Mouse (Mus musculus) spleen, postnatal 14 days (tissue): ENCODE results near the gene Nsg2.
"Not testable (repeated sequence)": the region's sequence is repeated elsewhere in the genome, so short reads cannot be mapped to it uniquely, and the experiment has no call there.

Source experiments
- DNase-seq, 2 experiments: peaks; one replicate each; pipeline ENCODE4 v3.0.0; 2021 to 2022; ENCODE audit warnings: low spot score in 2 of 2

The Nsg2 gene

GRCm38 (mm10) chr11:32000281-32000680, at the start of gene Nsg2:
Gene Nsg2, plus strand, starts transcription at chr11:32000463.
- DNase-seq = peak; percentile 48 to 54

- no peak for DNase-seq
Observed at GRCm38 (mm10) chr11:31960071-31960470, 40.2 kb upstream of the Nsg2 start.

GRCm38 (mm10) chr11:31963993-31964392, 36.3 kb upstream of the Nsg2 start:
- DNase-seq = no peak

DNA sequence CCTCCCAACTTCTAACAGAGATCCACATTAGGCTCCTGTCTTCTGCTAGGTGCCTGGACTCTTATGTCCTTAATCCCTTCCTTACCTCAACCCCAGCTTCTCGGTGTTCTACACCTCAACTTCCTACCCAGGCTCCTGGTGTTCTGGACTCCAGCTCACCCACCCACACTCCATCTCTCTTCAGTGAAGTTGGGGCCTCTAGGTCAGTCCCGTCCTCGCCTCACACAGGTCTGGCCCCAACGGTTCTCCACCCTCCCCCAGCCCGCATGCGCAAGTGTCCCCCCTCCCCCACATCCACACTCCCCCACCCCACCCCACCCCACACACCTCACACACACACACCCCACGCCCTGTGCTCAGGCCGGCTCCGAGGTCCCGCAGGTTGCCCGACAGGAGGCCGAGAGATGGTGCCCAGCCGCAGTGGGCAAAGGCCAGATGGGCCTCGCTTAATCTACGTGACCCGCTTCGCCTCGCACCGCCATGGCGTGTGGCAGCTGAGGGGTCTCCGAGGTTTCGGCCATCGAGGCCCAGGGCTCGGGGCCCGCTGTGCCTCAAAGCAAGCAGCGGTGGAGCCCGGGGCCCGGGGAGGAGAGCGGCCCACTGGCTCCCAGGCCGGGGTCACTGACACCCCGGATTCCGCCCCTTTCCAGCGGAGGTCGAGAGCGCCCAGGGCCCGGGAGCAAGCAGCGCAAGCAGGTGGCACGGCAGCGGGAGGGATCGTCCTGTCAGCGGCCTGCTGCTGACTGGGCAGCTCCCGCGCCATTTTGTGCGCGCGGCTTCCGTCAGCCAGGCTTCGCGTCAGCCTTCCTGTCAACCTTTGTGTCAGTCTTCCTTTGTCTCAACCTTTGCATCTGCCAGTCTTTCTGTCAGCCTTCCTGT, 34.8 kb upstream of the Nsg2 start, which contains the start of gene 4930524B15Rik:
Gene 4930524B15Rik (plus strand): TSS at position 337 of the 879 bp plus-strand sequence.
- DNase-seq = no peak

- no peak for DNase-seq
Observed at GRCm38 (mm10) chr11:31974132-31974531, 26.1 kb upstream of the Nsg2 start.

DNA sequence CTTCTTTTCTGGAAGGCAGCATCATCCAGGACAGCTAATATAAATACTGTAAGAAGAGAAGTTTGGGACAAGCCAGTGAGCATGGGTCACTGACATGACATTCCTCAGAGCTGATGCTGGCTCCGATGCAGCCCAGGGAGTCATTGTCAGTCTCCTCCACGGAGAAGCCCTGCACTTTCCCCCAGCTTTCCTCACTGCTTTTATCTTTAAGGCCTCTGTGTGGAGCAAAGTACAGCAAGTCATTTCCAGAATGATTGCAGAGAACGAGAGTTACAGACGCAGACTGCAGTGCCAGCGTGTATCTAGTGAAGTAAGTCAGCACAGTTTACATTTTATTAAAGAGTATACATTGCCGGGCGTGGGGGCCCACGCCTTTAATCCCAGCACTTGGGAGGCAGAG, 25.4 kb upstream of the Nsg2 start:
- no peak for DNase-seq

- no peak for DNase-seq
Observed at GRCm38 (mm10) chr11:31975678-31976077, 24.6 kb upstream of the Nsg2 start.

DNA sequence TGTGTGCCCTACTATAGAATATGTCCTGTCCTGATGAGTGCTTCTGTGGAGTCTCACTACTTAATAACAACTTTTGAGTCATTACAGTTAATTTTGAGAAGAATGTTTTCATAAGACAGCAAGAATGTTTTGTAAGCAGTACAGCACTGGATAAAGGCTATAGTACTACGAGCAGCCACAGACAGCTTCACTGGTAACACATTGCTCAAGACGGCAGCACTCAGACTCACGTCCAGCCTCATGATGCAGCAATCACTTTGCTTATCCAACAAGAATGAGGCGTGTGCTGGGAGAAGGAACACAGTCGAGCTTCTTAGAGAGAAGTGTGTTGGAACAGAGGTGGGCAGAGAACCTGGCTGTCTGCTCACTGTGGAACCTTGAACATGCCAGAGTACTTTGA, 24.1 kb upstream of the Nsg2 start:
- DNase-seq = no peak

DNA sequence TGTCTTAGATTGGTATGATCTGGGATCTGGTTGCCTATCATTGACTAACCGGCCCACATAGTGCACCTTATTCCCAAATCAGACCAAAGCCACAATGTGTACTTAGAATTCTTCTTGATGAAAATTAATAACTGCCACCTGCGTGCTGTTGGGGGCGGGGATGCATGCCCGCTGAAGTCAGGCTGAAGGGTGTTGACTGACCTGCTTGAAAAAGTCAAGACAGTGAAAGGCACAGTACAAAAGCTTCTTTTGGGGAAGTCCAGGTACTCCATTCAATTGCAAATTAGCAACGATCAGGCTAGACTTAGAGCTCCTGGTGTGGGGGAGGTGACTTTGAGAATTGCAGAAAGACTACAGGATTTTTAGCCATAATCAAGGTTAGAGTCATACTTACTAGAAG, 20.2 kb upstream of the Nsg2 start:
- DNase-seq = not testable (repeated sequence)

- no peak for DNase-seq
Observed at GRCm38 (mm10) chr11:31981830-31982229, 18.4 kb upstream of the Nsg2 start.

DNA sequence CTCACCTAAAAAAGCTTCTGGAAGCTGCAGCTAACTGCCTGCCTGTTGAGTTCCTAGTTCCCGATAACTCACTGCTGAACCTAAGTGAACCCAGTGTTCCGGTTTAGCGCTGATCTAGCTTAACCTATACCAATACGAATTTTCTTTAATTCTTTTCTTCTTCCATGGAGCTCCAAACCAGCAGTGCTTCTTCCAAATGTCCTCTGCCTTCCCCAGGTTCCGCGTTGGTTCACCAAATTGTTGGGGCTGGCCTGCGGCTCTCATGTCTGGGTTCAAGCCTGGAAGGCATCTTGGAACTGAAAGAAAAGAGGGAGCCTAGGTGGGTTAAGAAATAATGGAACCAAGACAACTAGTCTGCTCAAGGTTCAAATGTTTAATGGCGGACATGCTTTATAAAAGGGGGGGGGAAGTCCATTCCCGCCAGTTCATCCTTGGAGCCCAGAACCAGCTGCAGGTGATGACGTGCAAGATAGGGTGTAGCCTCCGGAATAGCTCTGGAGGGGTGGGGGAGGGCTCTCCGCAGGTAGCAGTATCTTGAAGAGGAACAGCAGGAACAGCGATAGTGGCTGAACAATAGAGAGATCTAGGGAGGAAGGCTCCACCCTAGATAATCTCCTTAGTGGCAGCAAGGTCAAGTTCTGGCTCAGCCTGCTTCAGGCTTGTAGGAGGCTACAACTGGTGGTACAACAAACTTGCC, 17.9 kb upstream of the Nsg2 start:
- DNase-seq = not testable (repeated sequence)

- DNase-seq = no peak
Observed at GRCm38 (mm10) chr11:31983249-31983648, 17.0 kb upstream of the Nsg2 start.

DNA sequence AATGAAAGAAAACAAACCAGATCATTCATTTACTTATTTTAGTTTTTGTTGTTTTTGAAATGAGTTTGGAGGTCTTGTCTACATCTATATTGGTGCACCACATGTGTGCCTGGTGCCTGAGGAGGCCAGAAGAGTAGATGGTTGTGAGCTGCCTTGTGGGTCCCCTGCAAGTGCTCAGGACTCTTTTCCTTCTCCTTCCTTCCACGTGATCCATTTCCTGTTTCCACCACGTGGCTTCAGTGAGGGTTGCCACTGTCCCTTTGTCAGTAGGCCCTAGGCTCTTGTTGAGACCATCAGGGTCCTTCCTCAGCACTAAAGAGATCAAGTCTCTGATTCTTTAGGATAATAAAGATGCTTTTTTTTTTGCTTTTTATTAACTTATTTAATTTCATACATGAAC, 15.5 kb upstream of the Nsg2 start:
- no peak for DNase-seq

DNA sequence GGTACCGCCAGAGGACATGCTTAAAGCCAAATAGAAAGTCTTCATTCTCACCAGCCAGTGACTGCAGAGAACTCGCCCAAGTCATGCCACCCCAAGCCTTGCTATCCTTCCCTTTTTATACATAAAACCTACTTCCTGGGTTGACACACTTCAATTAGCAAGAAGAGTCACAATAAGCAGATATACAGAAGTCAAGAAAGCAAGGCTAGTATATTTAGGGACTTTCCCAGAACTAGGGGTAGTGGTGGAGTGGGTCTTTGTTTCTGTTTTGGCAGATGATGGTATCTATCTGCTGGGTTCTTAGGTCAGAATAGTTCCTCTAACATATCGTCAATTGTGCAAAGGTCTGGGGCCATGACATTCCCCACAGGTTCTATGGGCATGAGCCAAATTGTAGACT, 7.7 kb upstream of the Nsg2 start:
- no peak for DNase-seq

GRCm38 (mm10) chr11:31999716-32000115, 547 bp upstream of the Nsg2 start:
- no peak for DNase-seq

GRCm38 (mm10) chr11:32001181-32001910, 1.1 kb downstream of the Nsg2 start:
- no peak for DNase-seq

DNA sequence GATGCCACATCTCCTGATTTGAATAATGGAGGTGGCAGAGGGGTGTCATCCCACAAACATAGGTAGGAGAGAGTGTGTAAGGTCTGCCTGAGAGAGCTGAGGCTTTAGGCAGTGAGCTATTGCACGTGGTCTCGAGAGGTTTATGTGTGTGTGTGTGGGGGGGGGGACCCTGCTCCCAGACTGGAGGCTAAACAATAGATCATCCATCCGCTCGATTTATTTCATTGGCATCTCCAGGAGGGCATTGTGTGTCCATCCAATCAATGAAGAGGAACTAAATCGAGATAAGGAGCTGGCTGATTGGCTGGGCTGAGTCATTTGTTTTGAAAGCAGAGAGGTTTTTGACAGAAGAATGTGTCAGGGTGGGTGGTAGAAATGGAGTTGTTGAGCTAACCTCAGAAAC, 2.4 kb downstream of the Nsg2 start:
- DNase-seq = no peak

DNA sequence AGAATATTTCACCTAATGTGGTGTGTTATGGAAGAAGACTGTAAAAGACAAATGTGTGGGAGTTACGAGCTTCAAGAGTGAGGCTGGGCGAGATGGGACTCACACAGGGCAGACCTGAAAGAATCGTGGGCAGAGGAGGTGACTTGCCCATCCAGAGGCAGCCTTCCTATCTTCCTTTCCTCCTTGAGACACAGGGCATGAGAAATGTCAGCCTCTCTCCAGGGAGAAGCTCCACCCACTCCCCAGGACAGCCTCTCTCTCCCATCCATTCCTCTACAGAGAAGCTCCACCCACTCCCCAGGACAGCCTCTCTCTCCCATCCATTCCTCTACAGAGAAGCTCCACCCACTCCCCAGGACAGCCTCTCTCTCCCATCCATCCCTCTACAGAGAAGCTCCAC, 7.8 kb downstream of the Nsg2 start:
- DNase-seq = not testable (repeated sequence)

- DNase-seq = no peak
Observed at GRCm38 (mm10) chr11:32008852-32009251, 8.6 kb downstream of the Nsg2 start.

DNA sequence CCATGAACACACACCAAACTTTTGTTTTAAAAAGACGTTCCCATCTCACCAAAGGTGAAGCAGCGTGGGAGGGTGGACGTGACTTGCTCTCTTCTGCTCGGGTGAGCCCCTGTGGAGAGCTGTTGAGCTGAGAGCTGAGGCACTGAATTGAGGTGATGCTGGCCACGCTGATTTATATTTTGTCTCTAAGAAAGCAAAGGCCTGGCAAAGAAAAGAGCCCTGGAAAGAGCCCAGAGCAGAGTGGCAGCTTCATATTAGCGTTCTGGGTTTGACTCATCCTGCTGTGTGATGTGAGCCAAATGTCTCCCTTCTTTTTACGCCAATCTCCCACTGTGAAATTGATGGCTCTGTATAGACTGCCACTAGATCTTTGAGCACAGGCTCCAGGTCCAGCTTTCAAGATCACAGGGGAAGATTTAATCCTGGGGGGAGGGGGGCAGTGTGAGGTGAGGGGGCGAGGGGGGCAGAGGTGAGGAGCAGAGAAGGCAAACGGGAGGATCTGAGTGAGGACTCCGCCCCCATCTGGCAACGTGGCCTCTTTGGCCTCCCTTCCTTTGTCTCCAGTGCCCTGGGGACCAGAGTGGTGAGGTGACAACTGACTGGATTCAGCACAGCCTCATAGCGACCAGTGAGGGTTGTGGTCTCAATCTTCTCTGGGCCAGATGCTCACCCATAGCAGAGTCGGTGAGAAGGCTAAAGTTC, 9.8 kb downstream of the Nsg2 start:
- no peak for DNase-seq

DNA sequence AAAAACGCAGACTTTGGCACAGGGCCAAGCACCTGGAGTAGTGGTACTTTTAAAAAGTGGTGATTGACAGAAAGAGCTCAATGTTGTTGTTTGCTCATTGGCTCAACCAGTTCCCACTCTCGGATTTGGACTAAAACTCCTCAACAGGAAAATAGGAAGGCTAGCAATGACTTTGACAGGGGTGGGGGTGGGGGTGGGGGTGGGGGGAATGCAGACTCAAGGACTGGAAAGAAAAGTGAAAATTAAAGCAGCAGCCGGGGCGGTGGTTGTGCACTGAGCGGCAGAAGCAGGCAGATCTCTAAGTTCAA, 10.4 kb downstream of the Nsg2 start:
- DNase-seq = peak in 1 of 2 experiments; percentile 21
